Mouse (Mus musculus) CH12.LX (cell line): ENCODE measurements around the gene Gm45785.

Experiments
- BHLHE40 ChIP-seq: IDR thresholded peaks from 2 replicates; pipeline ENCODE4 v1.6.1; 2011; ENCODE audit warnings: mild to moderate bottlenecking, low read depth, low read length, improper control_type of control experiment
- CTCF ChIP-seq, 2 experiments: IDR thresholded peaks in 1 of 2; conservative IDR thresholded peaks in 1 of 2; 2 replicates each; pipeline ENCODE4 v1.5.1; 2011 to 2012; ENCODE audit warnings: low read depth in 2 of 2, low read length in 2 of 2, improper control_type of control experiment in 1 of 2, inconsistent platforms in 1 of 2, mild to moderate bottlenecking in 1 of 2, moderate library complexity in 1 of 2
- EP300 ChIP-seq: IDR thresholded peaks from 2 replicates; pipeline ENCODE4 v1.6.1; 2011; ENCODE audit warnings: low read length, improper control_type of control experiment
- ETS1 ChIP-seq: conservative IDR thresholded peaks from 2 replicates; pipeline ENCODE4 v1.6.1; 2012; ENCODE audit warnings: low read depth, mild to moderate bottlenecking, inconsistent platforms, low read length, improper control_type of control experiment, moderate library complexity
- POLR2AphosphoS2 ChIP-seq: IDR thresholded peaks from 2 replicates; pipeline ENCODE4 v1.6.1; 2011; ENCODE audit warnings: low read depth, low read length, improper control_type of control experiment
- SMC3 ChIP-seq: IDR thresholded peaks from 2 replicates; pipeline ENCODE4 v1.6.1; 2011; ENCODE audit warnings: low read depth, low read length, improper control_type of control experiment
- TBP ChIP-seq: conservative IDR thresholded peaks from 2 replicates; pipeline ENCODE4 v1.6.1; 2011; ENCODE audit warnings: low read depth, low read length, improper control_type of control experiment

GRCm38 (mm10) chr7:140846676-140847075, 9.5 kb downstream of the Gm45785 start:
- TF ChIP-seq TBP (no peak), ETS1 (no peak), CTCF (conservative IDR thresholded peaks at IDR 0.05 in 1 of 2, IDR thresholded peaks at IDR 0.05 in 1 of 2; ENCODE audit: low read depth in 2 of 2, low read length in 2 of 2) (no peak), SMC3 (no peak), BHLHE40 (no peak), EP300 (no peak), POLR2AphosphoS2 (no peak)
